Mouse (Mus musculus) E14TG2a.4 (cell line): ENCODE results near the gene Gm45808.

Experiments
- CTCF ChIP-seq: conservative IDR thresholded peaks from 2 replicates; pipeline ENCODE4 v1.5.1; 2014; ENCODE audit warnings: low read length
- NANOG ChIP-seq: IDR thresholded peaks from 2 replicates; pipeline ENCODE4 v1.6.1; 2014; ENCODE audit warnings: borderline replicate concordance, low read length, mixed read lengths
- POU5F1 ChIP-seq: IDR thresholded peaks from 2 replicates; pipeline ENCODE4 v1.6.1; 2014; ENCODE audit warnings: low read length, borderline replicate concordance

DNA sequence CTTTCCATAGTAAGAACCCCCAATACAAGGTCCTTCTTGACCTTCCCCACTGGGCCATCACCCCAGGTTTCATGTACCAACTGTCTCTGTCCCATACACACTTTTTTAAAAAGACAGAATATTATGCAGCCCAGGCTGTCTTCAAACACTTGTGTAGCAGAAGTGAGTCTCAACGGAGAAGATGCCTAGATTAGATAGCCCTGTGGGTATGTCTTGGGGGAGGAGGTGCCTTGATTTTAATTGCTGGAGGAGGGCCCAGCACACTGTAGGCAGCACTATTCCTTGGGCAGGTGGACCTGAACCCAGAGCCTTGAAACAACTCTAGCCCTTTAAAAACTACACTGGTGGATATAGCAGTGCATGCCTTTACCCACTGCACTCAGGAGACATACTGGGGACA lies 4.4 kb downstream of the Gm45808 start:
- TF ChIP-seq CTCF (no peak), POU5F1 (no peak), NANOG (no peak)
